Comparison of ENCODE assay signal across 24 mouse cellular contexts in the genomic region with DNA sequence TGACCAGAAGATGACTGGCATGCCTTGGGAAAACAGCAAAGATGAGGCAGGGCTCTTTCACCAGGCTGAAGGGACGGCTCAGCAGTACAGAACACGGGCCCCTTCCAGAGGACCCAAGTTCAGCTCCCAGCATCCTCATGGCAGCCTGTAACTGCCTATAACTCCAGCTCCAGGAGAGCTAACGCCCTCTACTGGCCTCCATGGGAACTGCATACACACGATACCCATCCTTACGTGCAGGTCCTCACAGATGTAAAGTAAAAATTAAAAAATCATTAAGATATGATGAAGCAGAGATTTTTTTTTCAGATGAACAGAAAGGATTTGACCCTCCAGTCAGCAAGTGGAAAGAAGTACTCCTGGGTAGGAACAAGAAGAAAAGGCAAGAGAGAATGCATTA.
DNase-seq lines count a peak whose midpoint lies in the region; ATAC-seq and TF ChIP-seq lines count a peak whose summit lies in the region.
"Had no signal": no experiment of that assay in that cellular context is flagged by ENCODE, and none has a peak within 500 bp of the region (broad histone marks: within the 10 kb centered on the region; RNA-seq: fewer than 3 reads in every experiment).

No protein-coding gene starts in this region.

- no peak overlapping the region for H3K9ac ChIP-seq in forebrain, postnatal 0 days
- H3K9ac ChIP-seq in forebrain, embryonic 15.5 days (replicated peaks), result no peak overlapping the region
- H3K9ac ChIP-seq: forebrain, embryonic 12.5 days; limb, embryonic 13.5 days; neural tube, embryonic 12.5 days; stomach, embryonic 15.5 days had no signal

- 82% methylated on average over 5 of the region's 5 CpGs for WGBS in forebrain, postnatal 0 days
- 88% methylated on average over 5 of the region's 5 CpGs for WGBS in forebrain, embryonic 15.5 days

- H3K4me3 ChIP-seq in forebrain, postnatal 0 days (ENCODE audit: low read depth, low read length), result no peak overlapping the region
- no peak overlapping the region for H3K4me3 ChIP-seq in forebrain, embryonic 15.5 days
- H3K4me3 ChIP-seq in left cerebral cortex, adult 2 months, result no peak overlapping the region
- H3K4me3 ChIP-seq: forebrain, embryonic 12.5 days; hindbrain, embryonic 10.5 days; limb, embryonic 13.5 days; midbrain, embryonic 10.5 days; neural tube, embryonic 12.5 days; stomach, embryonic 15.5 days had no signal

- no peak for ATAC-seq in forebrain, postnatal 0 days
- ATAC-seq in forebrain, embryonic 15.5 days (replicated peaks), result no peak
- ATAC-seq in megakaryocyte, adult 5-6 weeks (ENCODE audit: poor library complexity, severe bottlenecking), result no peak

- no peaks in the 10 kb centered on the region for H3K27me3 ChIP-seq in forebrain, postnatal 0 days (ENCODE audit: insufficient read depth, low read length)
- no peaks in the 10 kb centered on the region for H3K27me3 ChIP-seq in forebrain, embryonic 15.5 days
- H3K27me3 ChIP-seq: forebrain, embryonic 12.5 days; limb, embryonic 13.5 days; neural tube, embryonic 12.5 days; stomach, embryonic 15.5 days had no signal

- DNase-seq in forebrain, postnatal 0 days, result no peak
- DNase-seq in left cerebral cortex, adult 2 months (ENCODE audit: extremely low spot score in 1 of 2, low spot score in 2 of 2), result no peak
- no peak for DNase-seq in left cerebral cortex, adult 18-20 months (ENCODE audit: low spot score in 2 of 2)
- peak; percentile 8 for DNase-seq in thymus, postnatal 4 days
- no peak for DNase-seq in thymus, adult 18-20 months
- no peak for DNase-seq in frontal cortex, postnatal 14 days (ENCODE audit: low spot score in 2 of 2)
- DNase-seq: adrenal gland, adult 2 months; cerebellum, adult 9-11 months; gastrocnemius, postnatal 36 days; kidney, adult 9 months; kidney, postnatal 4 days; lung, adult 2 months; lung, postnatal 4 days; right cerebral cortex, adult 18-20 months; spleen, adult 18-20 months; thymus, postnatal 36 days had no signal

- no peaks in the 10 kb centered on the region for H3K9me3 ChIP-seq in forebrain, postnatal 0 days (ENCODE audit: low read length)
- H3K9me3 ChIP-seq in forebrain, embryonic 15.5 days, result no peaks in the 10 kb centered on the region
- H3K9me3 ChIP-seq: forebrain, embryonic 12.5 days; hindbrain, embryonic 10.5 days; limb, embryonic 13.5 days; neural tube, embryonic 12.5 days; stomach, embryonic 15.5 days had no signal

- intact Hi-C loops in left cerebral cortex, adult 2 months (cut with DNase I), result no loop called here

- no peak overlapping the region for H3K27ac ChIP-seq in forebrain, postnatal 0 days (ENCODE audit: low read depth, low read length)
- no peak overlapping the region for H3K27ac ChIP-seq in forebrain, embryonic 15.5 days (replicated peaks)
- no peak overlapping the region for H3K27ac ChIP-seq in left cerebral cortex, adult 2 months
- H3K27ac ChIP-seq: forebrain, embryonic 12.5 days; hindbrain, embryonic 10.5 days; limb, embryonic 13.5 days; midbrain, embryonic 10.5 days; neural tube, embryonic 12.5 days; stomach, embryonic 15.5 days had no signal

- H3K4me1 ChIP-seq in forebrain, postnatal 0 days (ENCODE audit: insufficient read depth), result no peaks in the 10 kb centered on the region
- peaks cover 12% of the 10 kb centered on the region; the same call in 1 of the 2 replicates for H3K4me1 ChIP-seq in forebrain, embryonic 15.5 days
- H3K4me1 ChIP-seq: forebrain, embryonic 12.5 days; hindbrain, embryonic 10.5 days; midbrain, embryonic 10.5 days; neural tube, embryonic 12.5 days; stomach, embryonic 15.5 days had no signal

- no peak overlapping the region for H3K4me2 ChIP-seq in forebrain, postnatal 0 days (ENCODE audit: low read depth)
- no peak overlapping the region for H3K4me2 ChIP-seq in forebrain, embryonic 15.5 days (replicated peaks)
- H3K4me2 ChIP-seq: forebrain, embryonic 12.5 days; limb, embryonic 13.5 days; neural tube, embryonic 12.5 days; stomach, embryonic 15.5 days had no signal

- no peaks in the 10 kb centered on the region for H3K36me3 ChIP-seq in forebrain, postnatal 0 days (ENCODE audit: insufficient read depth)
- no peaks in the 10 kb centered on the region for H3K36me3 ChIP-seq in forebrain, embryonic 15.5 days
- H3K36me3 ChIP-seq: forebrain, embryonic 12.5 days; hindbrain, embryonic 10.5 days; limb, embryonic 13.5 days; midbrain, embryonic 10.5 days; neural tube, embryonic 12.5 days; stomach, embryonic 15.5 days had no signal

- TF ChIP-seq CTCF in forebrain, postnatal 0 days (IDR thresholded peaks at IDR 0.05; ENCODE audit: low read depth), result peak; percentile 33; the same call in 1 of the 2 replicates
- TF ChIP-seq CTCF in left cerebral cortex, adult 2 months (IDR thresholded peaks at IDR 0.05), result peak; percentile 33
